Mouse (Mus musculus) forebrain, embryonic 12.5 days (tissue): ENCODE results near the gene Foxf2. TPM values are rescaled to one million over a fixed set of nuclear protein-coding genes. Genes with fewer than 3 reads are reported as not detected.

Experiments used
- ATAC-seq: fragments of 200-750 bp; cut with Nextera tagmentation; 2 replicates; pipeline ENCODE4 v1.8.0; 2017; ENCODE audit warnings: moderate TSS enrichment; ENCODE audit not compliant: low FRiP score
- H3K27ac ChIP-seq: fragments of 300-500 bp; sonication (generic); 2 replicates; pipeline ENCODE4 v1.5.1; 2016; ENCODE audit warnings: mild to moderate bottlenecking
- H3K27me3 ChIP-seq: fragments of 300-500 bp; sonication (generic); 2 replicates; pipeline ENCODE4 v1.6.1; 2016; ENCODE audit warnings: mild to moderate bottlenecking
- H3K36me3 ChIP-seq: fragments of 300-500 bp; sonication (generic); replicated peaks from 2 replicates; pipeline ENCODE4 v1.6.1; 2016; ENCODE audit warnings: mild to moderate bottlenecking
- H3K4me1 ChIP-seq: fragments of 300-500 bp; sonication (generic); 2 replicates; pipeline ENCODE4 v1.6.1; 2016
- H3K4me2 ChIP-seq: fragments of 300-500 bp; sonication (generic); 2 replicates; pipeline ENCODE4 v1.6.1; 2016; ENCODE audit warnings: mild to moderate bottlenecking, moderate library complexity
- H3K4me3 ChIP-seq: fragments of 300-500 bp; sonication (generic); replicated peaks from 2 replicates; pipeline ENCODE4 v1.5.1; 2016; ENCODE audit warnings: mild to moderate bottlenecking
- H3K9ac ChIP-seq: fragments of 300-500 bp; sonication (generic); 2 replicates; pipeline ENCODE4 v1.6.1; 2016; ENCODE audit warnings: mild to moderate bottlenecking
- H3K9me3 ChIP-seq: fragments of 300-500 bp; sonication (generic); 2 replicates; pipeline ENCODE4 v1.6.1; 2016
- WGBS: fragments of 180-500 bp; shearing (Covaris S2); methylation state at CpG from one replicate; pipeline ENCODE4 v1.1.7; 2016; 5-methylcytosine and 5-hydroxymethylcytosine counted together
- polyA plus RNA-seq: library from polyadenylated mRNA; unstranded; fragments of >200 nt; fragmentation: Nextera tagmentation; extraction: Ambion mirVana; gene quantifications from 2 replicates; pipeline ENCODE4 v1.2.1, GENCODE M21; 2016

Gene Foxf2
- polyA plus RNA-seq, 1 experiment from 2014 or later: 4.6 TPM

- no peak overlapping the region for H3K9ac ChIP-seq
- H3K4me1 ChIP-seq: peaks cover 36% of the 10 kb centered on the region
- no peak overlapping the region for H3K4me2 ChIP-seq
- ATAC-seq: no peak
- 1% methylated on average over 8 of the region's 8 CpGs for WGBS
- H3K27ac ChIP-seq: no peak overlapping the region
- no peaks in the 10 kb centered on the region for H3K36me3 ChIP-seq
- peak overlapping the region; percentile 7; the same call in 1 of the 2 replicates for H3K4me3 ChIP-seq
- 0 out of 2 replicates have a peak, but pooled peaks cover 2% of the 10 kb centered on the region for H3K9me3 ChIP-seq
- peaks cover 94% of the 10 kb centered on the region for H3K27me3 ChIP-seq
Observed at GRCm38 (mm10) chr13:31627864-31628690, 2.5 kb downstream of the Foxf2 start.

DNA sequence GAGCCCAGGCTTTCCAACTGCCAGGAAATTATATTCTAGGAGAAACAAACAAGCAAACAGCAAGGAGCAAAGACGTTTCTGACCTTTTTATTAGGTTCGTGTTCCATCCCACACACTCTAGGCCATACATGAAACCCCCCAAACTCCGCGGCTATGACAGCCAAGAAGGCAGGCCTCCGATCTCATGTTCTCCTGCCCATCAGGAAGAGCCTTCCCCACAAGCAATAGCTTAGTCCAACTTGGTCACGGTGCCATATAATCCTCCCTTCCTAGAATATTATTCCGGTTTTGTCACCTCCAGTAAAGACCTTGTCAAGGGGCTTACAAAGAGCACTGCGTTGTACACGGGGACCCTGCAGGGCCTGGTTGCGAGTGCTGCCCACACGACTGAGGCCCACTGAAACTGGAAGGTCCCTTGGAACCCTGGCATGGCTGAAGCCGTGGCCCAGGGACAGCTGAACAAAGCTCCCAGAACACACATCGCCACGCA lies 3.1 kb downstream of the Foxf2 start:
- Histone ChIP-seq H3K36me3 (no peaks in the 10 kb centered on the region), H3K9ac (no peak overlapping the region), H3K4me3 (peak overlapping the region; percentile 34), H3K4me1 (peaks cover 36% of the 10 kb centered on the region), H3K4me2 (peak overlapping the region; percentile 50), H3K9me3 (0 out of 2 replicates have a peak, but pooled peaks cover 2% of the 10 kb centered on the region), H3K27ac (no peak overlapping the region), H3K27me3 (peaks cover 94% of the 10 kb centered on the region)
- WGBS: 2% methylated on average over 14 of the region's 14 CpGs
- ATAC-seq: no peak

GRCm38 (mm10) chr13:31629321-31629851 lies 3.8 kb downstream of the Foxf2 start:
- no peak overlapping the region for H3K27ac ChIP-seq
- peaks cover 36% of the 10 kb centered on the region for H3K4me1 ChIP-seq
- under 1% methylated on average over 40 of the region's 40 CpGs for WGBS
- 0 out of 2 replicates have a peak, but pooled peaks cover 2% of the 10 kb centered on the region for H3K9me3 ChIP-seq
- no peak for ATAC-seq
- peak overlapping the region; percentile 50 for H3K4me2 ChIP-seq
- H3K36me3 ChIP-seq: no peaks in the 10 kb centered on the region
- peak overlapping the region; percentile 22; the same call in 1 of the 2 replicates for H3K9ac ChIP-seq
- peaks cover 89% of the 10 kb centered on the region for H3K27me3 ChIP-seq
- H3K4me3 ChIP-seq: peak overlapping the region; percentile 34

DNA sequence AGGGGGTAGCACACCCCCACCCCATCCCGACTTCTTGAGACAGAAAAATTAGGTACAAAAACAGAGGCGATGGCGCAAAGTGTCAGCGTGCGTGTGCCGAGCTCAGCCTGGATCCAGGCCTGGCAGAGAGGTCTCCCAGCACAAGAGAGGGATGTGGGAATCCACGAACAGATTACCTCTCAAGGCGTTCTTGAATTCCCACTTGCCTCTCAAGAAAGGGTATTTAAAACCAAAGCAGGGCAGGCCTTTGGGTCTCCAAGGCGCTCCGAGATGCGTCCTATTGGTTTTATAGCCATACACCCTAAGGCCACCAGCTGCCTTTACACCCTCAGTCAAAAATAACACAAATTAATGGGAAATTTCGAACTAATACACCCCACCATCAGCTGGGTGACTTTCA lies 4.4 kb downstream of the Foxf2 start:
- H3K4me2 ChIP-seq: peak overlapping the region; percentile 50; the same call in 1 of the 2 replicates
- H3K27ac ChIP-seq: no peak overlapping the region
- H3K36me3 ChIP-seq: no peaks in the 10 kb centered on the region
- no peak overlapping the region for H3K9ac ChIP-seq
- H3K9me3 ChIP-seq: 0 out of 2 replicates have a peak, but pooled peaks cover 2% of the 10 kb centered on the region
- peak overlapping the region; percentile 34; the same call in 1 of the 2 replicates for H3K4me3 ChIP-seq
- H3K27me3 ChIP-seq: peaks cover 83% of the 10 kb centered on the region
- WGBS: 4% methylated on average over 12 of the region's 12 CpGs
- peaks cover 32% of the 10 kb centered on the region for H3K4me1 ChIP-seq
- no peak for ATAC-seq

DNA sequence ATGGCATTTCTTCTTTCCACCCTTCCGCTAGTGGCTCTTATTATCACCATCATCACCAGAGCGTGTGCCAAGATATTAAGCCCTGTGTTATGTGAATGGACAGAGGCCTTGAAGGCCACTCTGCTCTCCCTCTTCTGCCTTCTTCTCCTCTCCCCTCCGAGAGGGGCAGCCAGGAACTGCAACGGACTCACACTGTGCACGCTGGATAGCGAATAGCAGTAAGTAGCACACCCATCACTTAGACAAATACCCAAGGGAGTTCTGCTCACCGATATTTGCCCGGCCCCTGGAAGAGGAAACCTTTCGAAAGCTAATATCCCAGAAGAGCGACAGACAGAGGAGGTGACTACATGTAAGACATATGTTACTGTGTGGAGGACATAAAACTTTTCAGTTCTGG lies 4.9 kb downstream of the Foxf2 start:
- Histone ChIP-seq H3K9ac (no peak overlapping the region), H3K9me3 (0 out of 2 replicates have a peak, but pooled peaks cover 2% of the 10 kb centered on the region), H3K36me3 (no peaks in the 10 kb centered on the region), H3K27ac (no peak overlapping the region), H3K4me3 (no peak overlapping the region), H3K4me1 (peaks cover 27% of the 10 kb centered on the region), H3K4me2 (no peak overlapping the region), H3K27me3 (peaks cover 78% of the 10 kb centered on the region)
- no peak for ATAC-seq
- WGBS: 4% methylated on average over 10 of the region's 10 CpGs

- H3K4me3 ChIP-seq: no peak overlapping the region
- WGBS: 13% methylated on average over 3 of the region's 3 CpGs
- H3K36me3 ChIP-seq: no peaks in the 10 kb centered on the region
- H3K27ac ChIP-seq: no peak overlapping the region
- H3K4me2 ChIP-seq: no peak overlapping the region
- ATAC-seq: no peak
- peaks cover 70% of the 10 kb centered on the region for H3K27me3 ChIP-seq
- H3K9me3 ChIP-seq: no peaks in the 10 kb centered on the region
- no peak overlapping the region for H3K9ac ChIP-seq
- H3K4me1 ChIP-seq: peaks cover 19% of the 10 kb centered on the region
Observed at GRCm38 (mm10) chr13:31631291-31631690, 5.7 kb downstream of the Foxf2 start.

- peak; percentile 32; the same call in 1 of the 2 replicates for ATAC-seq
- 0 out of 2 replicates have a peak overlapping the region, but pooled peaks have one; percentile 19 for H3K4me2 ChIP-seq
Observed at GRCm38 (mm10) chr13:31632450-31632849, 6.8 kb downstream of the Foxf2 start.

GRCm38 (mm10) chr13:31633259-31633658 lies 7.6 kb downstream of the Foxf2 start:
- Histone ChIP-seq H3K27ac (no peak overlapping the region), H3K4me3 (no peak overlapping the region), H3K4me2 (no peak overlapping the region), H3K9ac (no peak overlapping the region), H3K4me1 (peaks cover 12% of the 10 kb centered on the region), H3K36me3 (no peaks in the 10 kb centered on the region), H3K9me3 (no peaks in the 10 kb centered on the region), H3K27me3 (peaks cover 53% of the 10 kb centered on the region)
- 62% methylated on average over 4 of the region's 4 CpGs for WGBS
- ATAC-seq: no peak

More at GRCm38 (mm10) chr13:31632450-31632849, 6.8 kb downstream of the Foxf2 start:
- H3K4me1 ChIP-seq: peaks cover 12% of the 10 kb centered on the region
- H3K27me3 ChIP-seq: peaks cover 61% of the 10 kb centered on the region
- WGBS: under 1% methylated on average over 13 of the region's 13 CpGs
- H3K4me3 ChIP-seq: no peak overlapping the region
- H3K27ac ChIP-seq: no peak overlapping the region
- no peaks in the 10 kb centered on the region for H3K9me3 ChIP-seq
- H3K36me3 ChIP-seq: no peaks in the 10 kb centered on the region
- H3K9ac ChIP-seq: no peak overlapping the region

DNA sequence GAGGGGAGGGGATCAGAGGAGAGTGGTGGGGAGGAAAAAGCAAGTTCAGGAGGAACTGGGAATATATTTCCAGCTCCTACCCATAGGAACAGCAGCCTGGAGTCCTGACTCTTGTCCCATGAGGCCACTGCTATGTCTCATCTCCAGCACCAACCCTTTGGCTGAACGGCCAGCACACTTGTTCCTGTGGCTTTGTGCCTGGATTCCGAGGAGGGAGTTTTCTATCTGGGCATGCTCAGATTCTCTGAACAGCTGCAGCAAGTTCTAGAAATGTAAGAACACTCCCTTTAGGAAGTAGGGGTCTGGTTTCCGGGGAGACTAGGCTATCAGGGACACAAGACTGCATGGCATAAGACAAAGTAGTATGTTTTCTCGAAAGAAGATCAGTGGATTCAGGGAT lies 9.9 kb downstream of the Foxf2 start:
- no peaks in the 10 kb centered on the region for H3K9me3 ChIP-seq
- H3K9ac ChIP-seq: no peak overlapping the region
- ATAC-seq: no peak
- peaks cover 30% of the 10 kb centered on the region for H3K27me3 ChIP-seq
- no peaks in the 10 kb centered on the region for H3K4me1 ChIP-seq
- no peak overlapping the region for H3K4me2 ChIP-seq
- no peak overlapping the region for H3K27ac ChIP-seq
- H3K4me3 ChIP-seq: no peak overlapping the region
- 73% methylated on average over 4 of the region's 4 CpGs for WGBS
- H3K36me3 ChIP-seq: no peaks in the 10 kb centered on the region

GRCm38 (mm10) chr13:31641517-31641916 lies 15.9 kb downstream of the Foxf2 start:
- H3K4me1 ChIP-seq: no peaks in the 10 kb centered on the region
- no peaks in the 10 kb centered on the region for H3K9me3 ChIP-seq
- ATAC-seq: no peak
- no peaks in the 10 kb centered on the region for H3K36me3 ChIP-seq
- H3K27ac ChIP-seq: no peak overlapping the region
- whole genome bisulfite sequencing: 87% methylated on average over 5 of the region's 5 CpGs
- no peak overlapping the region for H3K9ac ChIP-seq
- no peak overlapping the region for H3K4me3 ChIP-seq
- 0 out of 2 replicates have a peak, but pooled peaks cover 3% of the 10 kb centered on the region for H3K27me3 ChIP-seq
- no peak overlapping the region for H3K4me2 ChIP-seq

- Histone ChIP-seq H3K27me3 (no peaks in the 10 kb centered on the region), H3K4me3 (no peak overlapping the region), H3K9me3 (no peaks in the 10 kb centered on the region), H3K4me1 (no peaks in the 10 kb centered on the region), H3K9ac (no peak overlapping the region), H3K36me3 (no peaks in the 10 kb centered on the region), H3K27ac (no peak overlapping the region), H3K4me2 (no peak overlapping the region)
- ATAC-seq: no peak
- 89% methylated on average over 20 of the region's 20 CpGs for WGBS
Observed at GRCm38 (mm10) chr13:31652131-31652745, 26.6 kb downstream of the Foxf2 start.

DNA sequence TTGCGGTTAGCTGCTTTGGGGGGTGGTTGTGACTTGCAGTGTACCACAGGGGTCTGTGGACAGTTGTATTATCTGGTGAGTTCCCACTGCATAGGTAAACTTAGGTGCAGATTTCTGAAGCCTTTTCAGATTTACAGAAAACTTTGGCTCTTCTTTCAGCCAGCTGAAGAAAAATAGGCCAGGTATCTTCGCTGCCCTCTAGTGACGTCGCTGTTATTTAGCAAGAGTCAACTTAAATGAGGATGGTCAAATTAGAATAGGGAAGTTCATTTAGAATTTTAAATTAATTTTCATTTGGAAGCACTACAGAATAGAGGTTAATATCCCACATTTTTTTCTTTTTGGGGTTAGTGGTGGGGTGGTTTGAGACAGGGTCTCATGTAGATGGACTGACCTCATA lies 30.6 kb downstream of the Foxf2 start:
- Histone ChIP-seq H3K4me1 (no peaks in the 10 kb centered on the region), H3K4me3 (no peak overlapping the region), H3K36me3 (no peaks in the 10 kb centered on the region), H3K27ac (no peak overlapping the region), H3K27me3 (0 out of 2 replicates have a peak, but pooled peaks cover 6% of the 10 kb centered on the region), H3K9ac (no peak overlapping the region), H3K9me3 (no peaks in the 10 kb centered on the region), H3K4me2 (no peak overlapping the region)
- no peak for ATAC-seq
- 55% methylated on average over 4 of the region's 4 CpGs for WGBS
